Mouse (Mus musculus): ENCODE measurements at regions not wholly inside any gene's neighbourhood (a gene's known extent, or its start where the extent isn't known, plus 50 kb on each side); places are given as distances from the start of the nearest gene placed in this dataset.

GRCm38 (mm10) chr12:92280470-92280869 lies 431.5 kb upstream of the Sel1l start:
- no peak for TF ChIP-seq CTCF (IDR thresholded peaks at IDR 0.05; ENCODE audit: extremely low read depth, insufficient read length, insufficient replicate concordance, low read depth, low read length)
- TF ChIP-seq POLR2A (IDR thresholded peaks at IDR 0.05; ENCODE audit: low read depth, low read length), result no peak
